Mouse (Mus musculus): ENCODE measurements around the gene Pex7. TPM values are rescaled to one million over a fixed set of nuclear protein-coding genes. Genes with fewer than 3 reads are reported as not detected.
A peak's percentile ranks its signal among the peaks of the same experiment; 100 is the strongest.

Gene Pex7
- polyA plus RNA-seq, 1 experiment = 36.7 TPM

DNA sequence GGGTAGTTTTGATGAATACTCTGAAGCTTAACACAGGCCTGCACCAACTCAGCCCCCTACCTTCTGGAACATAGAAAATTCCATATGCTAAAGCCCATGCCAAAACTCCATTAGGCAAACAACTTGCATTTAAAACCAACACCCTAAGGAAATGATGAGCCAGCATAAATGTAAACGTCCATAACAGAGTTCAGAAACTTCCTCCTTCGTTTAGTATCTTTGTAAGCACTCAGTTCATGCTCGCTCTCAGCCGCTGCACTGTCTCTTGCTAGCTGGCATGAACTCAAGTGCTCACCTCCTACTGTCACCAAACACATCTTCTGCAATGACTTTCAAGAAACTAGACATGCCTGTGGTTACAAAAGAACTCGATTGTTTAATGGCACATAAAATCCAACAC is 32.1 kb downstream of the Pex7 start:
- H3K4me3 ChIP-seq (ENCODE audit: low read depth, low read length) = no peak overlapping the region
- TF ChIP-seq CTCF (IDR thresholded peaks at IDR 0.05; ENCODE audit: low read depth, low read length) (no peak), EP300 (IDR thresholded peaks at IDR 0.05; ENCODE audit: insufficient read depth, low read depth, low read length) (no peak)
- H3K9me3 ChIP-seq (replicated peaks; ENCODE audit: control insufficient read depth, insufficient read depth, low read length, poor library complexity, severe bottlenecking) = no peaks in the 10 kb centered on the region
- no peaks in the 10 kb centered on the region for H3K36me3 ChIP-seq (ENCODE audit: control insufficient read depth, insufficient read depth, low read length, poor library complexity, severe bottlenecking)
- H3K4me1 ChIP-seq (ENCODE audit: control insufficient read depth, insufficient read depth, low read length) = no peaks in the 10 kb centered on the region
- H3K27me3 ChIP-seq (ENCODE audit: control insufficient read depth, insufficient read depth, low read length, poor library complexity, severe bottlenecking) = no peaks in the 10 kb centered on the region
- H3K27ac ChIP-seq (ENCODE audit: insufficient read depth, low read length) = no peak overlapping the region
- H3K9ac ChIP-seq (ENCODE audit: low read depth, poor library complexity, severe bottlenecking) = no peak overlapping the region

DNA sequence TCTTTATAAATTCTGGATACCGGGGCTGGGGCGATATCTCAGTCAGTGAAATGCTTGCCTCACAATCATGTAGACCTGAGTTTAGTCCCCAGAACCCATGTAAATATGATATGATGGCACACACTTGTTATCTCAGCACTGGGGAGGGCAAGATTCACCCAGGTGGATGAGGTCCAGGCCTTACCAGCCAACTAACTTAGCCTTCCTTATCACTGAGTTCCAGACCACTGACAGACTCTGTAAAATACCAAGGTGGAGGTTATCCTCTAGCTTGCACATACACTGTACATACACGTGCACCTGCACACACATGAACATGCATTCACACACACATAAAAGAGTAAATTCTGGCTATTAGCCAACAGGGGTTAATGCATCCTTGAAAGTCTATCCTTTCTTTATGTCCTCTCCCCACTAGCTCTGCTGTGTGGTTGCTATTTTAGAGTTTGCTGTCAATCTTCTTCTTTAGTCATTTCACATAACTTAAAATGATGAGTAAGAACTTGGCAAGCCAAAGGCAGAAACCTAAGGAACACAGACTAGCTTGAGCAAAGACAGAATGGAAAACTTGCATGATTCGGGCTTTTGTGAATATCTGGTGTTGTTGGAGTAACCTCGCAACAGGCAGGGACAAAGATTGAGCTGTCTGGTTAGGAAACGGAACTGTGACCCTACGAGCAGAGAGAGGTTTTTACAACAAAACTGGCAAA is 51.7 kb downstream of the Pex7 start:
- Histone ChIP-seq H3K4me3 (ENCODE audit: low read depth, low read length) (no peak overlapping the region), H3K27me3 (ENCODE audit: control insufficient read depth, insufficient read depth, low read length, poor library complexity, severe bottlenecking) (peaks cover 13% of the 10 kb centered on the region), H3K9me3 (replicated peaks; ENCODE audit: control insufficient read depth, insufficient read depth, low read length, poor library complexity, severe bottlenecking) (no peaks in the 10 kb centered on the region), H3K36me3 (ENCODE audit: control insufficient read depth, insufficient read depth, low read length, poor library complexity, severe bottlenecking) (no peaks in the 10 kb centered on the region), H3K27ac (ENCODE audit: insufficient read depth, low read length) (no peak overlapping the region), H3K4me1 (ENCODE audit: control insufficient read depth, insufficient read depth, low read length) (no peaks in the 10 kb centered on the region), H3K9ac (ENCODE audit: low read depth, poor library complexity, severe bottlenecking) (no peak overlapping the region)
- TF ChIP-seq CTCF (IDR thresholded peaks at IDR 0.05; ENCODE audit: low read depth, low read length) (no peak), POLR2A (IDR thresholded peaks at IDR 0.05; ENCODE audit: insufficient read depth, low read length) (no peak), EP300 (IDR thresholded peaks at IDR 0.05; ENCODE audit: insufficient read depth, low read depth, low read length) (no peak)

DNA sequence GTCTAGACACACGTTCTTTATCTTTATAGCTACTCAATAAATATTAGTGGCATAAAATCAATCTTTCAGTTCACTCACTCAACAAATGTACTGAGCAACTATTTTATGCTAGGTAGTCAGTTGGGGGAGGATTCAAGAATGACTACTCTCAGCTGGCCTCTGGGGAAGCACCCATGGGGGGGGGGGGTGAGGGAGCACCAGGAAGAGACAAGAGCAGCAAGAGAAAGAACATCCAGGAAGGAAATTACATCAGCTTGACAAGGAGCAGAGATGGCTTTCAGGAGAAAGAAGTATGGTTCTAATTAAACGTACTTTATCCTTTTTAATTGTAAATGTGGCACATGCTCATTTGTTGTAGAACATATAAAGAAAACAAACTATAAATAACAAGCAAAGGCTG is 53.9 kb downstream of the Pex7 start:
- TF ChIP-seq POLR2A (IDR thresholded peaks at IDR 0.05; ENCODE audit: insufficient read depth, low read length) (no peak), EP300 (IDR thresholded peaks at IDR 0.05; ENCODE audit: insufficient read depth, low read depth, low read length) (no peak), CTCF (IDR thresholded peaks at IDR 0.05; ENCODE audit: low read depth, low read length) (no peak)
- Histone ChIP-seq H3K36me3 (ENCODE audit: control insufficient read depth, insufficient read depth, low read length, poor library complexity, severe bottlenecking) (no peaks in the 10 kb centered on the region), H3K4me1 (ENCODE audit: control insufficient read depth, insufficient read depth, low read length) (no peaks in the 10 kb centered on the region), H3K27me3 (ENCODE audit: control insufficient read depth, insufficient read depth, low read length, poor library complexity, severe bottlenecking) (peaks cover 15% of the 10 kb centered on the region), H3K9ac (ENCODE audit: low read depth, poor library complexity, severe bottlenecking) (no peak overlapping the region), H3K4me3 (ENCODE audit: low read depth, low read length) (no peak overlapping the region), H3K9me3 (replicated peaks; ENCODE audit: control insufficient read depth, insufficient read depth, low read length, poor library complexity, severe bottlenecking) (no peaks in the 10 kb centered on the region), H3K27ac (ENCODE audit: insufficient read depth, low read length) (no peak overlapping the region)

DNA sequence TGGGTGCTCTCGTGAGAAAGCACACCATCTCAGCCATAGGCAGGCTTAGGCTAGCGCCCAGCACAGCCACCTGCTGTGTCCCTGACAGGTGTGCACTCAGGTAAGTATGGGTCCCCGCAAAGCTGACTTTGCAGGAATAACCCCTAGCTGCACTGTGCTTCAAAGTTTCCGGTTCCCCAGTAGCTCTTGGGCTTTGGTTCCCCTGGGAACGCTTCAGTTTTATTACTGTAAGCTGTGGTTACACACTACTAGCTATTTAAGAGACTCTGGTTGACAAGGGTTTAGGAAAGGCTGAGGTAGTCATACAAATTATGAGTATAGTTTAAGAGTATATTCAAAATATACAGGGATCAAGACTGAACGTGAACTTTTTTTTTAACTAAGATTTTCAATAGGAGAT is 54.7 kb downstream of the Pex7 start:
- Histone ChIP-seq H3K27ac (ENCODE audit: insufficient read depth, low read length) (no peak overlapping the region), H3K36me3 (ENCODE audit: control insufficient read depth, insufficient read depth, low read length, poor library complexity, severe bottlenecking) (no peaks in the 10 kb centered on the region), H3K4me3 (ENCODE audit: low read depth, low read length) (no peak overlapping the region), H3K9me3 (replicated peaks; ENCODE audit: control insufficient read depth, insufficient read depth, low read length, poor library complexity, severe bottlenecking) (no peaks in the 10 kb centered on the region), H3K4me1 (ENCODE audit: control insufficient read depth, insufficient read depth, low read length) (no peaks in the 10 kb centered on the region), H3K9ac (ENCODE audit: low read depth, poor library complexity, severe bottlenecking) (no peak overlapping the region), H3K27me3 (ENCODE audit: control insufficient read depth, insufficient read depth, low read length, poor library complexity, severe bottlenecking) (peaks cover 15% of the 10 kb centered on the region)
- TF ChIP-seq EP300 (IDR thresholded peaks at IDR 0.05; ENCODE audit: insufficient read depth, low read depth, low read length) = no peak

- peaks cover 15% of the 10 kb centered on the region for H3K27me3 ChIP-seq (ENCODE audit: control insufficient read depth, insufficient read depth, low read length, poor library complexity, severe bottlenecking)
- TF ChIP-seq CTCF (IDR thresholded peaks at IDR 0.05; ENCODE audit: low read depth, low read length) (no peak), POLR2A (IDR thresholded peaks at IDR 0.05; ENCODE audit: insufficient read depth, low read length) (no peak), EP300 (IDR thresholded peaks at IDR 0.05; ENCODE audit: insufficient read depth, low read depth, low read length) (no peak)
- no peak within 1 kb of the TSS for H3K27ac ChIP-seq (ENCODE audit: insufficient read depth, low read length)
- H3K9me3 ChIP-seq (replicated peaks; ENCODE audit: control insufficient read depth, insufficient read depth, low read length, poor library complexity, severe bottlenecking) = no peaks in the 10 kb centered on the region
- peak within 1 kb of the TSS; percentile 76 for H3K4me3 ChIP-seq (ENCODE audit: low read depth, low read length)
- no peaks in the 10 kb centered on the region for H3K36me3 ChIP-seq (ENCODE audit: control insufficient read depth, insufficient read depth, low read length, poor library complexity, severe bottlenecking)
- peak within 1 kb of the TSS; percentile 24 for H3K9ac ChIP-seq (ENCODE audit: low read depth, poor library complexity, severe bottlenecking)
- no peaks in the 10 kb centered on the region for H3K4me1 ChIP-seq (ENCODE audit: control insufficient read depth, insufficient read depth, low read length)
Observed at GRCm38 (mm10) chr10:19850998-19851691, 56.3 kb downstream of the Pex7 start, which contains the start of gene Slc35d3. TSS of gene Slc35d3 (minus strand) at chr10:19851459.

GRCm38 (mm10) chr10:19850544-19850997 is 56.9 kb downstream of the Pex7 start:
- H3K36me3 ChIP-seq (ENCODE audit: control insufficient read depth, insufficient read depth, low read length, poor library complexity, severe bottlenecking) = no peaks in the 10 kb centered on the region
- H3K9me3 ChIP-seq (replicated peaks; ENCODE audit: control insufficient read depth, insufficient read depth, low read length, poor library complexity, severe bottlenecking) = no peaks in the 10 kb centered on the region
- H3K4me3 ChIP-seq (ENCODE audit: low read depth, low read length) = peak overlapping the region; percentile 76
- peak overlapping the region; percentile 24 for H3K9ac ChIP-seq (ENCODE audit: low read depth, poor library complexity, severe bottlenecking)
- peaks cover 15% of the 10 kb centered on the region for H3K27me3 ChIP-seq (ENCODE audit: control insufficient read depth, insufficient read depth, low read length, poor library complexity, severe bottlenecking)
- TF ChIP-seq CTCF (IDR thresholded peaks at IDR 0.05; ENCODE audit: low read depth, low read length) (no peak), EP300 (IDR thresholded peaks at IDR 0.05; ENCODE audit: insufficient read depth, low read depth, low read length) (no peak), POLR2A (IDR thresholded peaks at IDR 0.05; ENCODE audit: insufficient read depth, low read length) (no peak)
- H3K27ac ChIP-seq (ENCODE audit: insufficient read depth, low read length) = no peak overlapping the region
- H3K4me1 ChIP-seq (ENCODE audit: control insufficient read depth, insufficient read depth, low read length) = no peaks in the 10 kb centered on the region

All from ES-Bruce4 (cell line).